Comparison of ENCODE assay signal across 18 mouse cellular contexts in genomic region chr1:185516041-185516440, GRCm38 (mm10).
DNase-seq lines count a peak whose midpoint lies in the region; ATAC-seq and TF ChIP-seq lines count a peak whose summit lies in the region.
"Had no signal": no experiment of that assay in that cellular context is flagged by ENCODE, and none has a peak within 500 bp of the region (broad histone marks: within the 10 kb centered on the region; RNA-seq: fewer than 3 reads in every experiment).

No protein-coding gene starts in this region.

- intact Hi-C loops in gastrocnemius, postnatal 36 days (cut with DNase I), result no loop called here

- TF ChIP-seq CTCF in forebrain, postnatal 0 days (IDR thresholded peaks at IDR 0.05; ENCODE audit: low read depth), result no peak

- peak; percentile 60 for ATAC-seq in forebrain, embryonic 11.5 days (replicated peaks; ENCODE audit: low FRiP score)
- ATAC-seq in forebrain, postnatal 0 days, result no peak
- peak; percentile 41; the same call in 1 of the 2 replicates for ATAC-seq in intestine, embryonic 14.5 days (replicated peaks; ENCODE audit: low FRiP score, low TSS enrichment, low read depth)
- no peak for ATAC-seq in intestine, embryonic 16.5 days
- ATAC-seq in liver, embryonic 15.5 days (ENCODE audit: insufficient read depth), result peak; percentile 8
- ATAC-seq: forebrain, embryonic 13.5 days had no signal

- H3K27me3 ChIP-seq in forebrain, embryonic 11.5 days (ENCODE audit: control insufficient read depth, insufficient read depth, low read length), result no peaks in the 10 kb centered on the region
- H3K27me3 ChIP-seq in forebrain, postnatal 0 days (ENCODE audit: insufficient read depth, low read length), result no peaks in the 10 kb centered on the region
- no peaks in the 10 kb centered on the region for H3K27me3 ChIP-seq in intestine, embryonic 14.5 days (replicated peaks; ENCODE audit: control insufficient read depth, insufficient read depth, low read length)
- no peaks in the 10 kb centered on the region for H3K27me3 ChIP-seq in intestine, embryonic 16.5 days (replicated peaks; ENCODE audit: control insufficient read depth, insufficient read depth, low read length)
- peaks cover 7% of the 10 kb centered on the region; the same call in 1 of the 2 replicates for H3K27me3 ChIP-seq in liver, embryonic 15.5 days
- H3K27me3 ChIP-seq: forebrain, embryonic 13.5 days; stomach, embryonic 15.5 days had no signal

- no peaks in the 10 kb centered on the region for H3K36me3 ChIP-seq in forebrain, embryonic 11.5 days (ENCODE audit: control insufficient read depth, insufficient read depth, low read length)
- no peaks in the 10 kb centered on the region for H3K36me3 ChIP-seq in forebrain, postnatal 0 days (ENCODE audit: insufficient read depth)
- no peaks in the 10 kb centered on the region for H3K36me3 ChIP-seq in intestine, embryonic 14.5 days (ENCODE audit: control insufficient read depth, insufficient read depth, low read length)
- H3K36me3 ChIP-seq in intestine, embryonic 16.5 days (ENCODE audit: control insufficient read depth, insufficient read depth, low read length), result no peaks in the 10 kb centered on the region
- no peaks in the 10 kb centered on the region for H3K36me3 ChIP-seq in liver, embryonic 15.5 days (replicated peaks)
- H3K36me3 ChIP-seq: embryonic facial prominence, embryonic 10.5 days; stomach, embryonic 15.5 days had no signal

- no peak overlapping the region for H3K4me3 ChIP-seq in forebrain, embryonic 11.5 days (ENCODE audit: low read depth, low read length)
- H3K4me3 ChIP-seq in forebrain, postnatal 0 days (ENCODE audit: low read depth, low read length), result no peak overlapping the region
- no peak overlapping the region for H3K4me3 ChIP-seq in intestine, embryonic 14.5 days (ENCODE audit: low read depth, low read length)
- no peak overlapping the region for H3K4me3 ChIP-seq in intestine, embryonic 16.5 days (ENCODE audit: low read length)
- H3K4me3 ChIP-seq in liver, embryonic 15.5 days (replicated peaks), result peak overlapping the region; percentile 17
- H3K4me3 ChIP-seq: embryonic facial prominence, embryonic 10.5 days; forebrain, embryonic 13.5 days; megakaryocyte, embryonic 14.5 days; stomach, embryonic 15.5 days had no signal

- DNase-seq in forebrain, embryonic 11.5 days (ENCODE audit: low spot score), result no peak
- DNase-seq in forebrain, postnatal 0 days, result no peak
- no peak for DNase-seq in intestine, embryonic 14.5 days (ENCODE audit: low spot score)
- peak; percentile 32 for DNase-seq in c-Kit-positive CD71-positive TER-119-negative erythroid progenitor cells, embryonic 14.5 days (ENCODE audit: low read depth)
- no peak for DNase-seq in gastrocnemius, postnatal 36 days
- no peak for DNase-seq in layer of hippocampus, adult 9-11 months
- DNase-seq: adrenal gland, postnatal 36 days; cerebellum, adult 18-20 months; lung, embryonic 14.5 days; right cerebral cortex, postnatal 25 days; thymus, postnatal 36 days had no signal

- 59% methylated on average over 10 of the region's 10 CpGs for WGBS in forebrain, embryonic 11.5 days
- WGBS in forebrain, postnatal 0 days, result 49% methylated on average over 10 of the region's 10 CpGs
- whole genome bisulfite sequencing in intestine, embryonic 14.5 days, result 56% methylated on average over 10 of the region's 10 CpGs
- 49% methylated on average over 10 of the region's 10 CpGs for WGBS in intestine, embryonic 16.5 days
- WGBS in liver, embryonic 15.5 days (ENCODE audit: insufficient replicate concordance), result 47% methylated on average over 10 of the region's 10 CpGs

- no peaks in the 10 kb centered on the region for H3K4me1 ChIP-seq in forebrain, embryonic 11.5 days (replicated peaks; ENCODE audit: control insufficient read depth, insufficient read depth, low read length)
- no peaks in the 10 kb centered on the region for H3K4me1 ChIP-seq in forebrain, postnatal 0 days (ENCODE audit: insufficient read depth)
- H3K4me1 ChIP-seq in intestine, embryonic 14.5 days (replicated peaks; ENCODE audit: control insufficient read depth, insufficient read depth, low read length), result no peaks in the 10 kb centered on the region
- H3K4me1 ChIP-seq in intestine, embryonic 16.5 days (ENCODE audit: control insufficient read depth, insufficient read depth, low read length), result peaks cover 4% of the 10 kb centered on the region; the same call in 1 of the 2 replicates
- H3K4me1 ChIP-seq in liver, embryonic 15.5 days (replicated peaks), result peaks cover 35% of the 10 kb centered on the region
- H3K4me1 ChIP-seq: stomach, embryonic 15.5 days had no signal

- no peak overlapping the region for H3K27ac ChIP-seq in forebrain, embryonic 11.5 days (ENCODE audit: low read depth, low read length)
- H3K27ac ChIP-seq in forebrain, postnatal 0 days (ENCODE audit: low read depth, low read length), result no peak overlapping the region
- H3K27ac ChIP-seq in intestine, embryonic 14.5 days (ENCODE audit: low read depth), result no peak overlapping the region
- H3K27ac ChIP-seq in intestine, embryonic 16.5 days (ENCODE audit: low read length), result no peak overlapping the region
- H3K27ac ChIP-seq in liver, embryonic 15.5 days (replicated peaks), result peak overlapping the region; percentile 87
- H3K27ac ChIP-seq: embryonic facial prominence, embryonic 10.5 days; forebrain, embryonic 13.5 days; hindbrain, embryonic 14.5 days; stomach, embryonic 15.5 days had no signal

- H3K9ac ChIP-seq in forebrain, embryonic 11.5 days (ENCODE audit: low read length), result no peak overlapping the region
- H3K9ac ChIP-seq in forebrain, postnatal 0 days, result no peak overlapping the region
- no peak overlapping the region for H3K9ac ChIP-seq in intestine, embryonic 14.5 days (ENCODE audit: low read length)
- no peak overlapping the region for H3K9ac ChIP-seq in intestine, embryonic 16.5 days (ENCODE audit: low read depth, low read length)
- peak overlapping the region; percentile 0; the same call in 1 of the 2 replicates for H3K9ac ChIP-seq in liver, embryonic 15.5 days
- H3K9ac ChIP-seq: forebrain, embryonic 13.5 days; hindbrain, embryonic 14.5 days; lung, embryonic 14.5 days; stomach, embryonic 15.5 days had no signal

- H3K9me3 ChIP-seq in forebrain, embryonic 11.5 days (ENCODE audit: control insufficient read depth, low read length), result no peaks in the 10 kb centered on the region
- no peaks in the 10 kb centered on the region for H3K9me3 ChIP-seq in forebrain, postnatal 0 days (ENCODE audit: low read length)
- no peaks in the 10 kb centered on the region for H3K9me3 ChIP-seq in intestine, embryonic 14.5 days (ENCODE audit: control insufficient read depth, low read length)
- no peaks in the 10 kb centered on the region for H3K9me3 ChIP-seq in intestine, embryonic 16.5 days (ENCODE audit: control insufficient read depth, low read length)
- H3K9me3 ChIP-seq in liver, embryonic 15.5 days (replicated peaks), result no peaks in the 10 kb centered on the region
- H3K9me3 ChIP-seq: embryonic facial prominence, embryonic 10.5 days; forebrain, embryonic 13.5 days; megakaryocyte, embryonic 14.5 days; stomach, embryonic 15.5 days had no signal

- no peak overlapping the region for H3K4me2 ChIP-seq in forebrain, embryonic 11.5 days (ENCODE audit: low read depth, low read length, severe bottlenecking)
- H3K4me2 ChIP-seq in forebrain, postnatal 0 days (ENCODE audit: low read depth), result no peak overlapping the region
- no peak overlapping the region for H3K4me2 ChIP-seq in intestine, embryonic 14.5 days (ENCODE audit: low read length)
- no peak overlapping the region for H3K4me2 ChIP-seq in intestine, embryonic 16.5 days (ENCODE audit: low read depth, low read length)
- peak overlapping the region; percentile 55 for H3K4me2 ChIP-seq in liver, embryonic 15.5 days
- H3K4me2 ChIP-seq: forebrain, embryonic 13.5 days; hindbrain, embryonic 14.5 days; stomach, embryonic 15.5 days had no signal

Comparison
In these comparisons a context has a peak if more than half of its experiments do, and no peak if none do; other contexts are left out.
1. ATAC-seq: peak in forebrain, embryonic 11.5 days (single experiment), intestine, embryonic 14.5 days (single experiment) and liver, embryonic 15.5 days (single experiment); none in forebrain, postnatal 0 days (single experiment) and intestine, embryonic 16.5 days (single experiment).